Mouse (Mus musculus) heart, embryonic 10.5 days (tissue): ENCODE measurements around the gene Gpr35. TPM values are rescaled to one million over a fixed set of nuclear protein-coding genes. Genes with fewer than 3 reads are reported as not detected.
"Not testable (repeated sequence)": the region's sequence is repeated elsewhere in the genome, so short reads cannot be mapped to it uniquely, and the experiment has no call there.

ENCODE experiments used
- DNase-seq: peaks from one replicate; pipeline ENCODE4 v3.0.0-alpha.2; 2017; ENCODE audit warnings: low spot score
- H3K27ac ChIP-seq: fragments of 300-500 bp; sonication (generic); 2 replicates; pipeline ENCODE4 v1.5.1; 2016; ENCODE audit warnings: mild to moderate bottlenecking
- H3K27me3 ChIP-seq: fragments of 300-500 bp; sonication (generic); 2 replicates; pipeline ENCODE4 v1.6.1; 2016; ENCODE audit warnings: mild to moderate bottlenecking; ENCODE audit not compliant: poor library complexity, insufficient read depth, severe bottlenecking
- H3K36me3 ChIP-seq: fragments of 300-500 bp; sonication (generic); 2 replicates; pipeline ENCODE4 v1.6.1; 2016; ENCODE audit warnings: mild to moderate bottlenecking, moderate library complexity
- H3K4me1 ChIP-seq: fragments of 300-500 bp; sonication (generic); 2 replicates; pipeline ENCODE4 v1.6.1; 2016; ENCODE audit warnings: mild to moderate bottlenecking
- H3K4me3 ChIP-seq: fragments of 300-500 bp; sonication (generic); 2 replicates; pipeline ENCODE4 v1.5.1; 2016; ENCODE audit warnings: mild to moderate bottlenecking, moderate library complexity
- H3K9me3 ChIP-seq: fragments of 300-500 bp; sonication (generic); 2 replicates; pipeline ENCODE4 v1.6.1; 2016; ENCODE audit warnings: mild to moderate bottlenecking, moderate library complexity
- WGBS: fragments of 180-500 bp; shearing (Covaris S2); methylation state at CpG from one replicate; pipeline ENCODE4 v1.1.7; 2016; 5-methylcytosine and 5-hydroxymethylcytosine counted together
- polyA plus RNA-seq: library from polyadenylated mRNA; unstranded; fragments of >200 nt; fragmentation: Nextera tagmentation; extraction: Ambion mirVana; gene quantifications from 2 replicates; pipeline ENCODE4 v1.2.1, GENCODE M21; 2016

Gene Gpr35
- polyA plus RNA-seq, 1 experiment from 2014 or later, result 0.20 TPM

DNA sequence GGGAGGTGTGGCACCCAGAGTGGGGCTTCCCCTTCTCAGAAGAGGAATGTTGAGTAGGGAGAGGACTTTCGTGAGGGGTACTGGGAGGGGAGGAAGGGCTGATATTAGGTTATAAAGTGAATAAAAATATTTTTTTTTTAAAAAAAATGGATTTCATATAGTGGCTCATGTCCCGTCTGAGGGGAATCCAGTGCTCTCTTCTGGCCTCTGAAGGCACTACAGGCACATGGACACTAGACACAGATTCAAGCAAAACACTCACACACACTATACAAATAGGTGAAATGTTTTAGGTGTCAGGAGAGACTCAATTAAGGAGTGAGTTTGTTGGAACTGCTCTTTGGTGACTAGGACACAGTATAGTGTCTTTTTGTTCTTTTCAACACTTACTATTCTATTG is 14.7 kb upstream of the Gpr35 start:
- WGBS, result 55% methylated on average over 2 of the region's 2 CpGs
- Histone ChIP-seq H3K9me3 (no peaks in the 10 kb centered on the region), H3K4me1 (peaks cover 24% of the 10 kb centered on the region), H3K27ac (no peak overlapping the region), H3K27me3 (peaks cover 7% of the 10 kb centered on the region; the same call in 1 of the 2 replicates), H3K4me3 (no peak overlapping the region), H3K36me3 (peaks cover 31% of the 10 kb centered on the region)
- DNase-seq, result no peak

DNA sequence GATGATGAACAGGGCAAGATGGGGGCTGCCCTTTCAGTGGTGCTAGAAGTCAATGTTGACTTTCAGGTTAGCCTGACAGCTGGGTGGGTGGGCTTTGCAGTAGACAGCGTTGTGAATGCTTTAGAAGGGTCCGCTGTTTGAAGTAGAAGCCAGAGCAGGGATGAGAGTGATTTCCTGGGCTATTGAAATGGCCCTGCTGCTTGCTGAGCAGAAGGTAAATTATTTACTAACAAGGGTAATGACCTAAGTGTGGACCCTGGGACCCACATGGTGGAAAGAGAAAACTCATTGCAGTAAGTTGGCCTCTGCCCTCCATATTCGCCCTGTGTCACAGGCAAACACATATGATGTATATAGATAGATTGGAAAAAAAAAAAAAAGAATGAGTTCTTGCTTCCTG is 14.2 kb upstream of the Gpr35 start:
- Histone ChIP-seq H3K9me3 (no peaks in the 10 kb centered on the region), H3K27me3 (peaks cover 7% of the 10 kb centered on the region; the same call in 1 of the 2 replicates), H3K4me3 (no peak overlapping the region), H3K4me1 (peaks cover 24% of the 10 kb centered on the region), H3K36me3 (peaks cover 34% of the 10 kb centered on the region), H3K27ac (no peak overlapping the region)
- WGBS, result 87% methylated on average over 3 of the region's 3 CpGs
- no peak for DNase-seq

DNA sequence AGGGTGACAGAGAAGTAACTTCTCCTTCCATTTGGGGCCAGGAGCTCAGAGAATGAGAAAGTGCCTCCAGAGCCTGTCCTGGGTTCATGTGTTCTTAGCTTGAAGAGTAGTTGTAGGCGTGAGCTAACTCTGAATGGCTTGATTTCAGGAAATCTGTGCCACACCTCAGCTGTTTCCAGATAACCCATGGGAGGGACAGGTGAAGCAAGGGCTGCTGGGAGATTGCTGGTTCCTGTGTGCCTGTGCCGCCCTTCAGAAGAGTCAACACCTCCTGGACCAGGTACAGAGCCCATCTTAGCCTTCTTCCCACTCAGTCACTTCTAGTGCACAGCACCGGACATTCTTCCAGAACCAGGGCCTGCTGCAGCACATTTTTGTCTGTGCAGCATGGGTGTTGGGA is 12.9 kb upstream of the Gpr35 start:
- peaks cover 44% of the 10 kb centered on the region for H3K36me3 ChIP-seq
- 88% methylated on average over 3 of the region's 3 CpGs for WGBS
- no peaks in the 10 kb centered on the region for H3K27me3 ChIP-seq
- H3K27ac ChIP-seq, result no peak overlapping the region
- DNase-seq, result no peak
- H3K9me3 ChIP-seq, result no peaks in the 10 kb centered on the region
- H3K4me1 ChIP-seq, result peaks cover 24% of the 10 kb centered on the region
- H3K4me3 ChIP-seq, result no peak overlapping the region

DNA sequence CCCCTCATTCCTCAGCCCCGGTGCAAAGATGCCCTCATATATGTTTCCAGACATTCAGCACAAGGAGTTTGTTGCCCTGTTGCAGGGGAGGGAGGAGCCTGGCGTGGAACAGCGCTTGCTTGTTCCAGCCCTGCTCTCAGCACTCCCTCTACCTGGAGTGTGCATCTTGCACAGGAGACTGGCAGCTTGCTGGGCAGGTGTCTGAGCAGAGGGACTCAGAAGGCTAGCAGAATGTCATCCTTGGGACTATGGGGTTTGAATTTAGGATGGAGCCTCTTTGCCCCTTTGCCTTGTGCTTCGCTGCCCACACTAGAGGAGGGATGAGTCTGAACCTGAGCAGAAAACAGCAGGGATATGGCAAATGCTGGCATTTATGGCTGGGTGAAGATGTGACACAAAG is 10.9 kb upstream of the Gpr35 start:
- 89% methylated on average over 4 of the region's 4 CpGs for WGBS
- Histone ChIP-seq H3K9me3 (no peaks in the 10 kb centered on the region), H3K27ac (no peak overlapping the region), H3K36me3 (peaks cover 62% of the 10 kb centered on the region), H3K4me1 (peaks cover 16% of the 10 kb centered on the region), H3K27me3 (no peaks in the 10 kb centered on the region), H3K4me3 (no peak overlapping the region)
- DNase-seq, result no peak

DNA sequence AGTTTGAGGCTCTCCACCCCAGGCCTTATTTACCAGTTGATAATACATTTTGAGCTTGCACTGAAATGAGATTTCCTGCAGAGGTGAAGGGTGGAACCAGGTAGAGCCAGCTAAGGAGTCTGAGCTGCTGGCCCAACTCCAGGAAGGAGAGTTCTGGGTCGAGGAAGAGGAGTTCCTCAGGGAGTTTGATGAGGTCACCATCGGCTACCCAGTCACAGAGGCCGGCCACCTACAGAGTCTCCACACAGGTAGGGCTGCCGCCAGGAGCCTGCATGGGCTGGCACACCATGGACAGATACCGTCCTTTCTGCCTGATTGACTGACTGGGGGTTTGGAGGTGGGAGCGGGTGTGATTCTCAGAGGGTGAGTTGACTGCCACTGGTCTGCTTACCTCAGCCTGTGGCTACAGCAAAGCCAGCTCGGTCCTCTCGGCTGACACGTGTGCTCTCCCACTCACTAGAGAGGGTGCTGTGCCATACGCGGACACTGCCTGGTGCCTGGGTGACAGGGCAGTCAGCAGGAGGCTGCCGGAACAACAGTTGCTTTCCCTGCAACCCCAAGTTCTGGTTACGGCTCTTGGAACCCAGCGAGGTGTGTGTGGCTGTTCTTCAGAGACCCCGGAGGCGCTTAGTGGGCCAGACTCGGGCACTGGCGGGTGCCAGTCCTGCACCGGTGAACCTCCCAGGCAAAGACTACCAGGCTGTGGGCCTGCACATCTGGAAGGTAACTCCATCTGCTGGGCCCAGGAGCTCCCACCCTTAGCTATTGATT is 7.3 kb upstream of the Gpr35 start:
- Histone ChIP-seq H3K27ac (no peak overlapping the region), H3K4me3 (no peak overlapping the region), H3K4me1 (no peaks in the 10 kb centered on the region), H3K27me3 (no peaks in the 10 kb centered on the region), H3K9me3 (no peaks in the 10 kb centered on the region), H3K36me3 (peaks cover 92% of the 10 kb centered on the region)
- DNase-seq, result no peak
- WGBS, result 90% methylated on average over 19 of the region's 19 CpGs

DNA sequence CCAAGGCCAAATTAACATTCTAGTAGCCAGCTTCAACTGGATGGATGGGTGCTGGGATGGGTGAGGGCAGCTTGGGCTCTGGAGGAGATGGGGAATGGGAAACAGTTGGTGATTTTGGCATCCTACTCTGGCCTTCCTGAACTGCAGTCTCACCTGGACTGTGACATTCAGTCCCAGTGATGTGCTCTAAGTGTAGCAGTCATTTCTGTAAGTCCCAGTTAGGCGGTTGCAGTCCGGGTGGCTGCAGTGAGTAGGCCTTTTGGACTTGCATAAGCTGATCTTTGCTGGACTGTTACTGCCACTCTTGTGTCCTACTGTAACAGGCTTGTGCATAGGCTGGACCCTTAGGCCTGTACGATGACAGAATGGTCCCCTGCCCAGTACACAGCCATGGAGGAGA is 2.7 kb upstream of the Gpr35 start:
- no peaks in the 10 kb centered on the region for H3K27me3 ChIP-seq
- peaks cover 57% of the 10 kb centered on the region for H3K36me3 ChIP-seq
- no peak for DNase-seq
- no peaks in the 10 kb centered on the region for H3K4me1 ChIP-seq
- H3K4me3 ChIP-seq, result no peak overlapping the region
- H3K9me3 ChIP-seq, result no peaks in the 10 kb centered on the region
- H3K27ac ChIP-seq, result no peak overlapping the region
- 91% methylated on average over 3 of the region's 3 CpGs for WGBS

DNA sequence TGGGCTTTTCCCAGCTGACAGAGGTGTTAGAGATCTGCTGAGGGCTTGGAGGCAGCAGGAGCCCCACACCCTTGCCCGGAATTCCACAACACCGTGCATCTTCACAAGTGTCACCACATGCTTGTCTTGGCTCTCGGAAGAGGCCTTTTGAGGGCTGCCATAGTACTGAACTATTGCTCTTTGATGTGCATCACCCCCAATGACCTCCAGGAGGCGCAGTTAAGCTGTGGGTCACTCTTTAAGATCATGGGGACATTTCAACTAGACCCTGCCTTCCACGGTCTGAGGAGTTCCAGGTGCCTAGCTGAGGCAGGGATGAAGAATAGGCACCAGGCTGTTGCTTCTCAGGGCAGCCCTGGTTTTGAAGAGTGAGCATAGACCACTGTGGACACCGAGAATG is 1.2 kb upstream of the Gpr35 start:
- Histone ChIP-seq H3K4me3 (no peak overlapping the region), H3K27ac (no peak overlapping the region), H3K27me3 (no peaks in the 10 kb centered on the region), H3K36me3 (peaks cover 44% of the 10 kb centered on the region), H3K4me1 (no peaks in the 10 kb centered on the region), H3K9me3 (no peaks in the 10 kb centered on the region)
- no peak for DNase-seq
- WGBS, result 46% methylated on average over 6 of the region's 6 CpGs

DNA sequence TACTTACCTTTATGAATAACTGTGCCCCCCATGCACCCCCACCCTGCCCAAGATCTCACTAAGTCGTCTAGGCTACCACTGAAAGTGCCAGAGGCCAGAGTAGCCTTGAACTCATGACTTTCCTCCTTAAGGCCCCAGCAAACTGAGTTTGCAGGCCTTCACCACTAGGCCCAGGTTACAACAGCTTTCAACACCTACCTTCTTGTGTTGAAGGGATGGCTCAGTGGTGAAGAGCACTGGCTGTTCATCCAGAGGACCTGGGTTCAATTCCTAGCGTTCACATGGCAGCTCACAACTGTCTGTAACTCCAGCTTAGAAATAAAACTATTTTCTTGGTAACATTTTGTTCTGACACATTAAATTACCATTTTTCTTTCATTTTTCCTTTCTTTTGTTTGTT is 3.0 kb downstream of the Gpr35 start:
- Histone ChIP-seq H3K4me1 (no peaks in the 10 kb centered on the region), H3K27me3 (no peaks in the 10 kb centered on the region), H3K9me3 (no peaks in the 10 kb centered on the region), H3K4me3 (no peak overlapping the region), H3K36me3 (peaks cover 2% of the 10 kb centered on the region; the same call in 1 of the 2 replicates), H3K27ac (no peak overlapping the region)
- DNase-seq, result no peak
- WGBS, result 65% methylated on average over 2 of the region's 2 CpGs

DNA sequence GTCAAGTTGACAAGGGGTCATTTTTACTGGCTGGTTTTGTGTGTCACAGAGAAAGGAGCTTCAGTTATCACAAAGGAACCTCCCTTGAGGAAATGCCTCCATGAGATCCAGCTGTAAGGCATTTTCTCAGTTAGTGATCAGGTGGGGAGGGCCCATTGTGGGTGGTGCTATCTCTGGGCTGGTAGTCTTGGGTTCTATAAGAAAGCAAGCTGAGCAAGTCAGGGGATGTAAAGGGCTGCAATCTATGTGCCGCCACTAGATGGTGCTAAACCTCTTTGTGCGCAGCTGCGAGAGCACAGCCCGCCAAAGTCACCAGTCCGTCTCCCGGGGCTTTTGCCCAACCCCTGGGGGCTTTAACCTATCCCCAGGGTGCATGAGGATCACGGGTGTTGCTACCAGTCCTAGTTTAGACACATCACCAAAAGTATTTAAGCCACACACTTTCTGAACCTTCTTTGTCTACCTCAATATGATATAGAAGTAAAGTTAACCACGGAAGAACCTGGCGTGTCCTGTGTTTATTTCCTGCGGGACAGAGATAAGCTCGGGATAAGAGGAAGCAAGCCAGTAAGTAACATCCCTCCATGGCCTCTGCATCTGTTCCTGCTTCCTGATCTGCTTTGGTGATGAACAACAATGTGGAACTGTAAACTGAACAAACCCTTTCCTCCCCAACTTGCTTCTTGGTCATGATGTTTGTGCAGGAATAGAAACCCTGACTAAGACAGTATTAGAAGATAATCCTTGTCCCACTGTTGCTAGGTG is 6.1 kb downstream of the Gpr35 start:
- H3K27me3 ChIP-seq, H3K9me3 ChIP-seq, DNase-seq, H3K36me3 ChIP-seq, H3K27ac ChIP-seq, H3K4me1 ChIP-seq: not testable (repeated sequence)
- peak overlapping the region; percentile 32; the same call in 1 of the 2 replicates for H3K4me3 ChIP-seq
- WGBS, result 6% methylated on average over 11 of the region's 11 CpGs

DNA sequence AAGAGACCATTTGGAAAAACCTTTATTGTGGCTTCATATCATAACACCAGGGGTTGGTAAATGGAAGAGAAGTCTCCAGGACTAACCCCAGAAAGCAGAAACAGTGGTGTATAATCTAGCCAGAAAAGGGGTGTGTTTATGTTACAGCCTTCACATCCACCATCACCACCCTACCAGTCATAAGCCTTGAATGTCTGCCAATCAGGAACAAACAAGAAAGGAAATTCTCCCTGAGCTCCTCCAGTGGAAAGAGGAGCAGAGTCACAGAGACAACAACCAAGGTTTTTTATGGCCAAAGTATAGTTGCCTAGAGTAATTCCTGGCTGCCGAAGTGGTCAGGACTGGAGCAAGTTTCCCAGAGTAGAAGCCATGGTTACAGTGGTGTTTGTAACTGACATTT is 8.3 kb downstream of the Gpr35 start:
- no peaks in the 10 kb centered on the region for H3K9me3 ChIP-seq
- no peak for DNase-seq
- H3K27me3 ChIP-seq, result no peaks in the 10 kb centered on the region
- no peak overlapping the region for H3K27ac ChIP-seq
- no peak overlapping the region for H3K4me3 ChIP-seq
- no peaks in the 10 kb centered on the region for H3K4me1 ChIP-seq
- H3K36me3 ChIP-seq, result no peaks in the 10 kb centered on the region
- WGBS, result 87% methylated on average over 1 of the region's 1 CpGs

DNA sequence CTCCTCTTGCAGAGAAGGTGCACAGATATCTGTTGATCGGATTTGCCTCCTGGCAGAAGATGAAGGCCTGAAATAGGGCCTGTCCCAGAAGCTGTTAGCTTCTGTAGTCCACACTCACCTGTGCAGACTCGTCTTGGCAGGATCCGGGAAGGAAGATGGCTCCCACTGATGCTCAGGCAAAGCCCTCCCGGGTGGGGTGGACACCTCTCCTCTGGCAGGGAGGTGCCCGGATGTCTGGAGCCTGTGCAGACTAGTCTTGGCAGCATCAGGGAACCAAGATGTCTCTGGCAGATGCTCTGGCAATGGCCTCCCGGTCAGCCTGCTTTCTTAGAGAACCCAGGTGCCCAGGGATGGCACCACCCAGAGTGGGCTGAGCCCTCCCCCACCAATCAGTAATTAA is 20.1 kb downstream of the Gpr35 start:
- not testable (repeated sequence) for DNase-seq, H3K4me3 ChIP-seq, H3K27ac ChIP-seq, H3K9me3 ChIP-seq, H3K27me3 ChIP-seq, H3K36me3 ChIP-seq
- peaks cover 28% of the 10 kb centered on the region for H3K4me1 ChIP-seq
- WGBS, result 87% methylated on average over 6 of the region's 6 CpGs

DNA sequence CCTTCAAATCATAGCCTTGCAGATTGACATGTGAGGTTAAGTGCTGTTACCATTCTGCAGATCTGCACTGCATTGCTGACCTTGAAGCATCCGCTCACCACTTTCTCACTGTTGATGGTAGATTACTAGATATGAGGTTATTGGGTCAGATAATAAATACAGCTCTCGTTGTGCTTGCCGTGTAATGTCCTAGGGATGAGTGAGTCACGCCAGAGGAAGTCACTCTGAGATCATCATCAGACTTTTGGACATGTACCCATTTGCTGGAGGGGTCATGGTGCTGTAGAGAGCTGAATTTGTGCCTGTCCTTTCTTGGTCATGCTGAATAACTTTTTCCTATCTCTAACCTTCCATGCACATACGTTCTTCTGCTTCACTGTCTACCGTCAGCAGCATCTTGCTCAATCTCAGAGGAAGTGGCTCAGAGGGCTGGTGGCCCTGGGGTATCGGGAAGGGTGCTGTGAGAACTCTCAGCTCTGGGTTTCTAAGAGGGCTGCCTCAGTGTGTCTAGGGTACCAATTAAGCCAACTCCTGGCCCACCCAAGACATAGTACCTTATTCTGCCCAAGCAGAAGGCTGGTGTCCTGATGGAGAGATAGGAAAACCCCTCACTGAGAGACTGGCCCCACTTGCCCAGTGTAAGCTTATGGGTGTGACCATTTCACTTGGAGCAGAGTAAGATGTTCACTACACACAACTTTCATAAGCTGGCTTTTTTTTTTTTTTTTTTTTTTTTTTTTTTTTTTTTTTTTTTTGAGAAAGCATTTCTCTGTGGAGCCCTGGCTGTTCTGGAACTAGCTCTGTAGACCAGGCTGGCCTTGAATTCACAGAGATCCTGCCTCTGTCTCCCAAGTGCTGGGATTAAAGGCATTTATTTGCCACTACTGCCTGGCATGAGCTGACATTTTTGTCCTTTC is 21.5 kb downstream of the Gpr35 start:
- H3K27me3 ChIP-seq, result peaks cover 3% of the 10 kb centered on the region; the same call in 1 of the 2 replicates
- H3K9me3 ChIP-seq, result no peaks in the 10 kb centered on the region
- 75% methylated on average over 7 of the region's 7 CpGs for WGBS
- no peak overlapping the region for H3K4me3 ChIP-seq
- no peak for DNase-seq
- H3K27ac ChIP-seq, result 0 out of 2 replicates have a peak overlapping the region, but pooled peaks have one; percentile 29
- peaks cover 41% of the 10 kb centered on the region for H3K4me1 ChIP-seq
- no peaks in the 10 kb centered on the region for H3K36me3 ChIP-seq
